Mouse (Mus musculus): ENCODE measurements around the gene Gm47995. TPM values are rescaled to one million over a fixed set of nuclear protein-coding genes. Genes with fewer than 3 reads are reported as not detected.
"Not testable (repeated sequence)": the region's sequence is repeated elsewhere in the genome, so short reads cannot be mapped to it uniquely, and the experiment has no call there.

Gm47995 gene
- not detected in 2 replicates for polyA plus RNA-seq (2012; rRNA removed)

DNA sequence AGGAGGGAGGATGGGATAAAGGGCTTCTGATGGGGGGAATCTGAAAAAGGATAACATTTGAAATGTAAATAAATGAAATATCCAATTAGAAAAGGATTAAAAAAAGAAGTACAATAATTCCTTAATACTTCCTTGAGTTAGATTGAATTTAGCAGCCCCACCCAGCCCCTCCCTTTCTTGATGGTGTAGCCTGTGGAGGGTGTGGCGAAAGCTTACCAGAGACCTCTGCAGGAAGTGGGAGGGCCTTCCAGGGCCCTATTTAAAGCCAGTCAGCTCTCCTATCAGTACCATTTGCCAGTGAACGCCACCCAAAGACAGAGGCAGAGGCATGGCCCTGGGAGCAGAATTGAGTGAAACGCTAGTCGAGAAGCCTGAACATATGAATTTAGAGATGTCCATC, at the start of gene Gm47995:
TSS of gene Gm47995 (plus strand) at position 329 of the 400 bp plus-strand sequence.
- DNase-seq (ENCODE audit: extremely low spot score in 1 of 2, low spot score in 1 of 2) = not testable (repeated sequence)

DNA sequence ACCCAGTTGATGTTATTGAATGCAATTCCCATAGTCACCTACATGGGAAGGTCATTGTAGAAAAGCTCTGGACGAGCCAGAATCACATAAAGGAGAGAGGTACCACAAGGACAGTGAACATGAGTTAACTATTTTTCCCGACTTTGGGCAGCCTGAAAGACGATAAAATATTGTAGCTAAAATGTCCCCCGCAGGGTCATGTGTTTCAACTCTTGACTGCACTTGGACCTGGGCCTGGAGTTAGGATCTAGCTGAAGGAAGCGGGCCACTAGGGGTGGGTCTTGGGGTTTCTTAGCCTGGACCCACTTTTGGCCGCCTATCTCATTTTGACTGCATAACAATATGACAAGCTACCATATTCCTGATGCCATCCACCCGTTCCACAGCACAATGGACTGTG, 48.0 kb upstream of the Gm47995 start:
- DNase-seq (ENCODE audit: extremely low spot score in 1 of 2, low spot score in 1 of 2) = no peak

DNA sequence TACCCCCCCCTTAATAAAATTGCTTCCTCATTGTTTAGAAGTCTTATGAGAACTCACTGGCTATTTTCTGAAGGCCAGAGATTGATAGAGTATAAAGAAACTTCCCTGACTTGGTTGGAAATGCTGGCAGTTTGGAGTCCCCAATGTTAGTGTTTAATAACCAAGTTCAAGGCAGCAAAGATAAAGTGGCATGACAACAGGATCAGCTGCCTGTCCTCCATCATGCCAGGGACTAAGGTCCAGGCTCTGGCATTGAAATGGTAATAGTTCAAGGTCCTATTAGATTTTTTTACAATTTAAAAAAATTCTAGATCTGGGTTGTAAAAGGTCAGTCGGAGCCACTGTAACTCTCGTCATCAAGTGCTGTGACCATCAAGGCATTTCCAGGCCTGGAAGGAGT, 47.2 kb upstream of the Gm47995 start:
- no peak for DNase-seq (ENCODE audit: extremely low spot score in 1 of 2, low spot score in 1 of 2)

DNA sequence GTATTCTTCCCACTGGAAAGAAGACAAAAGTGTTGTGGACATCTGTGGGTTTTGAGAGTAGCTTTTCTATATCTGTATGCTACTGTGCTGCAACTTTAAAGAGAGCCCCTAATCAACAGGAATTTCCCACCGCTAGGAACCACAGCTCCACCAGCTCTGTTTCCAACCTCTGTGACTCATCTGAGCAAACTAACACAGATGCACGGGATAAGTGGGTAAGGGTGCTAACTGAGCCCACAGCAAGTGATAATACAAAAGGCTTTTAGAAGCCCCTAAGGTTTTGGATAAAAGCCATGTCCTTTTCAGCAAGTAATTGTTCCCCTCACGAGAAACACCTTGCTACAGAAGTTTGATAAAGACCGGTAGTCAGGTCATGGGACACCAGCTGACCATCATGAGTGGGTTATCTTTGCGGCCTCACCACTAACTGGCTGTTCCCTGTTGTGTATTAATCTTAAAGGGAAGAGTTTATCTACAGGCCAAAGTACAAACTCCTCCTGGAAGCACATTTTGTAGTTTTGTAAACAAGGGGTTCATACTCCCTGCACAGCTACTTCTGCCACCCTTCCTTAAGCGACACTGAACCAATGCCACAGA, 45.1 kb upstream of the Gm47995 start:
- DNase-seq (ENCODE audit: extremely low spot score in 1 of 2, low spot score in 1 of 2) = no peak

- not testable (repeated sequence) for DNase-seq (ENCODE audit: extremely low spot score in 1 of 2, low spot score in 1 of 2)
These were observed 44.1 kb upstream of the Gm47995 start for GRCm38 (mm10) chr1:151154131-151154530.

DNA sequence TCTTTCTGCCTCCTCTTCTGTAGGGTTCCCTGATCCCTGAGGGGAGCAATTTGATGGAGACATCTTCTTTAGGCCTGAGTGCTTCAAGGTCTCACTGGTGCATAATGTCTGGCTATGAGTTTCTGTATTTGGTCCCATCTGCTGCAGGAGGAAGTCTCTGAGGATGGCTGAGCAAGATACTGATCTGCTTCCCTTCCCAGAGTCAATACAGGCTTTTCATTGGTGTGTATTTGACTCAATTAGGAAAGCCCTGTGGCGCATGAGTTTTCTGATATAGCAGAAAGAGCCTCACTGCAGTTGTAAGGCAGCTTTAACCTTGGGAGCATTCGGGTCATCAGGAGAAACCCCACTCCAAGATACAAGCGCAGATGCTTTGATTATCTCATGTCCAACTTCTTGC, 42.1 kb upstream of the Gm47995 start:
- no peak for DNase-seq (ENCODE audit: extremely low spot score in 1 of 2, low spot score in 1 of 2)

GRCm38 (mm10) chr1:151156777-151157632, 41.2 kb upstream of the Gm47995 start:
- no peak for DNase-seq (ENCODE audit: extremely low spot score in 1 of 2, low spot score in 1 of 2)

GRCm38 (mm10) chr1:151157963-151158856, 40.0 kb upstream of the Gm47995 start:
- DNase-seq (ENCODE audit: extremely low spot score in 1 of 2, low spot score in 1 of 2) = no peak

DNA sequence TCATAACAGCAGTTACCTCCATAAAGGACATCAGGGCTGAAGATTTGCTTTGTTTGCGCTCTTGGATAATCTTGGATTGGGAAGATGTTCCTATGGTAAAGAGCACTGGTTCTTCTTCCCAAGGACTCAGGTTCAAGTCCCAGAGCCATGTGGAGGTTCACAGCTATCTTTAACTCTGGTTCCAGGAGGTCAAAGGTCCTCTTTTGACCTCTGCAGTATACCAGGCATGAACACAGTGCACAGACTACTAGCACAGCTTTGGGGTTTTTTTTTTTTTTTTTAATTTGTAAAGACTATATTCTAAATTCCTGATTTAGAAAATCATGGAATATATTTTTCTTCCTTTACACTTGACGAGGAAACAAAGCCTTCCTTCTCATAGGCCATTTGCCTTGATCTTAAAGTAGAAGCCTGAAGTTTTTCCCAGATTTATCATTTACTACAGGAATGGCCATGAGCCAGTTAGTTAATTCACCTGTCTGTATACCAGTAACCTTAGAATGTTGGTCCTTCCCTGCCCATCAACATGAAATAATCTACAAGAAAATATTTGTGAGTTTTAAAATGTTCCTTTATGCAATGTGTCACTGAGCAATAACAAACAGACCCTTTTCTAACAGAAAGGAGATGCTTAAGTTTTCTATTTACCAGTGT, 39.3 kb upstream of the Gm47995 start:
- DNase-seq (ENCODE audit: extremely low spot score in 1 of 2, low spot score in 1 of 2) = no peak

- no peak for DNase-seq (ENCODE audit: extremely low spot score in 1 of 2, low spot score in 1 of 2)
These were observed 32.2 kb upstream of the Gm47995 start for GRCm38 (mm10) chr1:151166031-151166430.

- DNase-seq (ENCODE audit: extremely low spot score in 1 of 2, low spot score in 1 of 2) = no peak
These were observed 30.8 kb upstream of the Gm47995 start for GRCm38 (mm10) chr1:151167297-151168047.

DNA sequence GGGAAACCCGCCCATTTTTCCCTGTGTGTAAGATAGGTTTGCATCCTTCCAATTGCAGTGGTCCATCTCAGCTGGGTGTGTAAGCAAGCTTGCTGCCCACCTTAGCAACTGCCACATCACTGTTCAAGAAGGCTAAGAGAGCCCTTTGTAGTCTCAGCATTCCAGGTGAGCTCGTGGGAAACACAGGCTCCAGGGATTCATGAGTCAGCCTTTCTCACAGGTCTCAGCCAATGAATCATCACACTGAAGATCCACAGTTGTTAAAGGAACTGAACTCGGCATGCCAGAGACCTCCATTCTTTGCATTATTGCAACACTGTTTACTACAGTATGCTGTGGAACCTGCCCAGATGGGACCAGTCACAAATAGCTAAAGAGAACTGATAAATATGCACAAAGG, 29.6 kb upstream of the Gm47995 start:
- no peak for DNase-seq (ENCODE audit: extremely low spot score in 1 of 2, low spot score in 1 of 2)

DNA sequence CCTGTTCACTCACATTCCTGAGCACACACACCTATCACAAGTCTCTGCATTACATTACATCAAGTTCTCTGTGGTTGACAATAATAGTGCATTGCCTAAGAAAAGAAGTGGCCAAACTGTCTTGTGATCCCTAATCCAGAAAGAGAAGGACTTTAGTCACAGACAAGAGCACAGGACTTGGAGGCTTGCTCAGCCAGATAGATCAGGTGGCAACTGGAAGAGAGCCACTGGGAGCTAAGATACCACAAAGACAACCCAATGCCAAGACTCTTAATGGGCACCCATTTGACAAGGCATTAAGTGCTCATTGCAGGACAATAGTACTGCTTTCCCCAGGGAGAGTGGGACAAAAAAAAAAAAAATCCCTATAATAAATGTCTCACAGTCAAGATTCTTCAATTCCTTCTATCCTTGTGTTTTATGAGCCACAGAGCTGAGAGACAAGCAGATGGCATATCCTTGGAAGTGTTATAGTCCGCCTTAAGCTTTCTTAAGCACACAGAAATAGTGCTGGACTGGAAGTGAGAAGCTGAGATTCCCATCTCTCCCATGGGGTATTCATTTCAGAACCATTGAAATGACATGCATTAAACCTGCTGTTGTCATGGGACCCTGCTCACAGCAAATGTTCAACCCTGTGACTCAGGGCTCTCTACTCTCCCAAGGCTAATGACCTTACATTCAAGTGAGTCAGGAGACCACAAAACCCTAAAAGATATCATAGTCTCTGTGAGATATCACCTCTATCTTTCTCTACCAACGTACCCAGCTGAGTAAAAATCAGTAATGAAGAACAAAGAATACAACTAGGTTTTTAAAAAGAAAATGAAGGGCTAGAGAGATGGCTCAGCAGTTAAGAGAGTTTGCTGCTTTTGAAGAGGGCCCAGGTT, 26.4 kb upstream of the Gm47995 start:
- peak; percentile 26 to 34 for DNase-seq (ENCODE audit: extremely low spot score in 1 of 2, low spot score in 1 of 2)

GRCm38 (mm10) chr1:151177030-151177936, 21.0 kb upstream of the Gm47995 start:
- peak in 1 of 2 experiments; percentile 25 for DNase-seq (ENCODE audit: extremely low spot score in 1 of 2, low spot score in 1 of 2)

GRCm38 (mm10) chr1:151177937-151178271, 20.3 kb upstream of the Gm47995 start:
- no peak for DNase-seq (ENCODE audit: extremely low spot score in 1 of 2, low spot score in 1 of 2)

DNA sequence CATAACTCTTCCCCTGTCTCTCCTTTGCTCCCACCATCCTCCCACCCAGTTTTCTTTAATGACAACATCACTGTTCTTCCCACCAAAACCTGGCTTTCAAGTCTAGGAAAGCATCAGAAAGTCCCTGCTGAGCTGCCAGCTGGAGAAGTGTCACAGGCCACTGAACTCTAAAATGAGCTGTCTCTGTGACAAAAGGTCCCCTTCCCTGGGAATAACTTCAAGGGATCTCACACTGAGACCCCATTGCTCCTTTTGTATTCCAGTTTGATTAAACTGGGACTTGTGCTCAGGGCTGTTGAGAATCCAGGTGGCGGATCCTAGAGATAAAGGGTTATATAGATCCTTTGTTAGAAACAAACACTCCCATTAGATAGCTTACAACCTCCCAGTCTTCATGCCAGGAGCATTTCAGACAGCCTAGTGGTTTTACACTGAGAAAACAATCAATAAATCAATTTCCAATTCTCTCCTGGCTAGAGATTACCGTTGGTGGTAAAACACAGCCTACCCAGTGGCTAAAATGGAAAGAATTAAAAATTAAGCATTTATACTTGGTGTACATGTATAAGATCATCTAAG, 19.7 kb upstream of the Gm47995 start:
- no peak for DNase-seq (ENCODE audit: extremely low spot score in 1 of 2, low spot score in 1 of 2)

- no peak for DNase-seq (ENCODE audit: extremely low spot score in 1 of 2, low spot score in 1 of 2)
These were observed 18.1 kb upstream of the Gm47995 start for GRCm38 (mm10) chr1:151180167-151180566.

DNA sequence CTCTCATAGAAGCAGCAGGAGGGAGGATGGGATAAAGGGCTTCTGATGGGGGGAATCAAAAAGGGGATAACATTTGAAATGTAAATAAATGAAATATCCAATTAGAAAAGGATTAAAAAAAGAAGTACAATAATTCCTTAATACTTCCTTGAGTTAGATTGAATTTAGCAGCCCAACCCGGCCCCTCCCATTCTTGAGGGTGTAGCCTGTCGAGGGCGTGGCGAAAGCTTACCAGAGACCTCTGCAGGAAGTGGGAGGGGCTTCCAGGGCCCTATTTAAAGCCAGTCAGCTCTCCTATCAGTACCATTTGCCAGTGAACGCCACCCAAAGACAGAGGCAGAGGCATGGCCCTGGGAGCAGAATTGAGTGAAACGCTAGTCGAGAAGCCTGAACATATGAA, 16.0 kb upstream of the Gm47995 start, which contains the start of gene Gm47985:
TSS of gene Gm47985 (plus strand) at position 272 of the 400 bp plus-strand sequence.
- DNase-seq (ENCODE audit: extremely low spot score in 1 of 2, low spot score in 1 of 2) = not testable (repeated sequence)
